ENCODE assay signal across 14 mouse cellular contexts in the genomic region with DNA sequence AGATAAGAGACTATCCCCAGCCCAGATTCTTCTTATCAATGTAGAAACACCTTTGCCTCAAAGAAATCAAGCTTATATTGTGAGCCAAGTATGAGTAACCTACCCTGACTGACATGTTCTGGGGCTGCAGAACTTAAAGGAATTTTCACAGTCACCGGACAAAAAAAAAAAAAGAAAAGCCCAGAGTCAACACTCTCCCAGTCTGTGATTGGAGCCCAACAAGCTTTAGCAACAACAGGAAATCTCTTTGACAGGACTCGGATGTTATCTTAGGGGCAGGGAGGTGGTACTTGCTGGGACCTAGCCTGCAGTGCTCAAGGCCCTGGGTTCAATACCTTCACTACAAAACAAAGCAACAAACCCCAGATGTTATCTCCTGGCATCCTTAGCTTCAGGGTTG.
"Had no signal": no experiment of that assay in that cellular context is flagged by ENCODE, and none has a peak within 500 bp of the region (broad histone marks: within the 10 kb centered on the region; RNA-seq: fewer than 3 reads in every experiment).

No protein-coding gene starts in this region.

- H3K9me3 ChIP-seq: intestine, embryonic 15.5 days; limb, embryonic 12.5 days; liver, embryonic 13.5 days; midbrain, embryonic 13.5 days had no signal

- H3K36me3 ChIP-seq: intestine, embryonic 15.5 days; limb, embryonic 12.5 days; liver, embryonic 13.5 days; midbrain, embryonic 13.5 days had no signal

- H3K9ac ChIP-seq: intestine, embryonic 15.5 days; limb, embryonic 12.5 days; liver, embryonic 13.5 days; liver, postnatal 0 days; midbrain, embryonic 13.5 days had no signal

- ATAC-seq: intestine, embryonic 15.5 days; liver, postnatal 0 days; midbrain, embryonic 13.5 days had no signal

- H3K4me3 ChIP-seq: intestine, embryonic 15.5 days; layer of hippocampus, adult 2 months; limb, embryonic 12.5 days; liver, embryonic 13.5 days; midbrain, embryonic 13.5 days had no signal

- H3K4me2 ChIP-seq: intestine, embryonic 15.5 days; limb, embryonic 12.5 days; liver, embryonic 13.5 days; midbrain, embryonic 13.5 days had no signal

- H3K27ac ChIP-seq: intestine, embryonic 15.5 days; layer of hippocampus, adult 2 months; limb, embryonic 12.5 days; liver, embryonic 13.5 days; macrophage; midbrain, embryonic 13.5 days had no signal

- H3K4me1 ChIP-seq: intestine, embryonic 15.5 days; liver, embryonic 13.5 days had no signal

- DNase-seq: kidney, adult 9 months; kidney, postnatal 10 days; kidney, postnatal 4 days; liver; liver, embryonic 13.5 days; liver, postnatal 0 days; lung, postnatal 10 days; right cerebral cortex, postnatal 14 days; thymus, postnatal 36 days had no signal
